Mouse (Mus musculus): Measurements from ENCODE around the gene Fam166a. TPM values are rescaled to one million over a fixed set of nuclear protein-coding genes. Genes with fewer than 3 reads are reported as not detected.

Fam166a gene
- 0.49 and 0.74 TPM in 2 replicates for total RNA-seq (2012; rRNA removed)

GRCm38 (mm10) chr2:25218445-25218844, at the start of gene Fam166a:
Gene Fam166a, plus strand, starts transcription at chr2:25218745.
- in situ Hi-C loops (cut with MboI; ENCODE audit: low sequenced_read_pairs in 2 of 2, unreplicated experiment in 2 of 2) = no loop called here
- H3K9ac ChIP-seq (ENCODE audit: insufficient read depth, low read depth, low read length, poor library complexity, severe bottlenecking) = no peak within 1 kb of the TSS
- no peak within 1 kb of the TSS for H3K27ac ChIP-seq (ENCODE audit: insufficient read depth, low read depth, low read length, poor library complexity, severe bottlenecking)
- peaks cover 3 to 18% of the 10 kb centered on the region in 2 experiments; a peak in 2 of 4 replicates for H3K4me1 ChIP-seq (ENCODE audit: control insufficient read depth in 2 of 2, insufficient read depth in 2 of 2, low read length in 2 of 2, poor library complexity in 1 of 2)
- peaks cover 19% of the 10 kb centered on the region for H3K36me3 ChIP-seq (ENCODE audit: control insufficient read depth, insufficient read depth, low read length, poor library complexity, severe bottlenecking)
- H3K4me3 ChIP-seq (ENCODE audit: insufficient read depth in 1 of 2, low read depth in 1 of 2, low read length in 2 of 2, poor library complexity in 1 of 2, severe bottlenecking in 1 of 2) = no peak within 1 kb of the TSS
- DNase-seq (ENCODE audit: low read depth, low spot score) = no peak
- no peaks in the 10 kb centered on the region for H3K9me3 ChIP-seq (ENCODE audit: control insufficient read depth, insufficient read depth, low read depth, low read length)
- TF ChIP-seq CHD2 (IDR thresholded peaks at IDR 0.05; ENCODE audit: low read depth, low read length) (no peak), MAFK (IDR thresholded peaks at IDR 0.05; ENCODE audit: insufficient read depth, low read depth, low read length) (no peak), ZC3H11A (IDR thresholded peaks at IDR 0.05; ENCODE audit: borderline replicate concordance, low read depth, low read length) (no peak), HCFC1 (IDR thresholded peaks at IDR 0.05; ENCODE audit: borderline replicate concordance, insufficient read depth, low read length) (no peak), ZNF384 (IDR thresholded peaks at IDR 0.05; ENCODE audit: low read depth, low read length) (no peak)

- in situ Hi-C loops (cut with MboI; ENCODE audit: low sequenced_read_pairs in 2 of 2, unreplicated experiment in 2 of 2) = no loop called here
- Histone ChIP-seq H3K4me1 (ENCODE audit: control insufficient read depth in 2 of 2, insufficient read depth in 2 of 2, low read length in 2 of 2, poor library complexity in 1 of 2) (peaks cover 6 to 21% of the 10 kb centered on the region in 2 experiments; a peak in 3 of 4 replicates), H3K27ac (ENCODE audit: insufficient read depth, low read depth, low read length, poor library complexity, severe bottlenecking) (no peak overlapping the region), H3K36me3 (ENCODE audit: control insufficient read depth, insufficient read depth, low read length, poor library complexity, severe bottlenecking) (no peaks in the 10 kb centered on the region), H3K9ac (ENCODE audit: insufficient read depth, low read depth, low read length, poor library complexity, severe bottlenecking) (no peak overlapping the region), H3K9me3 (ENCODE audit: control insufficient read depth, insufficient read depth, low read depth, low read length) (no peaks in the 10 kb centered on the region), H3K4me3 (ENCODE audit: insufficient read depth in 1 of 2, low read depth in 1 of 2, low read length in 2 of 2, poor library complexity in 1 of 2, severe bottlenecking in 1 of 2) (no peak overlapping the region)
- DNase-seq (ENCODE audit: low read depth, low spot score) = no peak
- TF ChIP-seq ZC3H11A (IDR thresholded peaks at IDR 0.05; ENCODE audit: borderline replicate concordance, low read depth, low read length) (no peak), ZNF384 (IDR thresholded peaks at IDR 0.05; ENCODE audit: low read depth, low read length) (no peak), HCFC1 (IDR thresholded peaks at IDR 0.05; ENCODE audit: borderline replicate concordance, insufficient read depth, low read length) (no peak), CHD2 (IDR thresholded peaks at IDR 0.05; ENCODE audit: low read depth, low read length) (no peak), MAFK (IDR thresholded peaks at IDR 0.05; ENCODE audit: insufficient read depth, low read depth, low read length) (no peak)
These were observed 48.8 kb upstream of the Fam166a start for GRCm38 (mm10) chr2:25169778-25170177.

- H3K9ac ChIP-seq (ENCODE audit: insufficient read depth, low read depth, low read length, poor library complexity, severe bottlenecking) = no peak overlapping the region
- no peak for TF ChIP-seq HCFC1 (IDR thresholded peaks at IDR 0.05; ENCODE audit: borderline replicate concordance, insufficient read depth, low read length)
- no peak for TF ChIP-seq MAFK (IDR thresholded peaks at IDR 0.05; ENCODE audit: insufficient read depth, low read depth, low read length)
- TF ChIP-seq ZC3H11A (IDR thresholded peaks at IDR 0.05; ENCODE audit: borderline replicate concordance, low read depth, low read length) = no peak
- no peak for TF ChIP-seq ZNF384 (IDR thresholded peaks at IDR 0.05; ENCODE audit: low read depth, low read length)
- TF ChIP-seq CHD2 (IDR thresholded peaks at IDR 0.05; ENCODE audit: low read depth, low read length) = no peak
- H3K9me3 ChIP-seq (ENCODE audit: control insufficient read depth, insufficient read depth, low read depth, low read length) = no peaks in the 10 kb centered on the region
- DNase-seq (ENCODE audit: low read depth, low spot score) = no peak
- H3K27ac ChIP-seq (ENCODE audit: insufficient read depth, low read depth, low read length, poor library complexity, severe bottlenecking) = no peak overlapping the region
- in situ Hi-C loops (cut with MboI; ENCODE audit: low sequenced_read_pairs in 2 of 2, unreplicated experiment in 2 of 2) = no loop called here
- H3K4me1 ChIP-seq (ENCODE audit: control insufficient read depth in 2 of 2, insufficient read depth in 2 of 2, low read length in 2 of 2, poor library complexity in 1 of 2) = peaks cover 6 to 21% of the 10 kb centered on the region in 2 experiments; a peak in 3 of 4 replicates
- H3K36me3 ChIP-seq (ENCODE audit: control insufficient read depth, insufficient read depth, low read length, poor library complexity, severe bottlenecking) = no peaks in the 10 kb centered on the region
- H3K4me3 ChIP-seq (ENCODE audit: insufficient read depth in 1 of 2, low read depth in 1 of 2, low read length in 2 of 2, poor library complexity in 1 of 2, severe bottlenecking in 1 of 2) = no peak overlapping the region
These were observed 48.0 kb upstream of the Fam166a start for GRCm38 (mm10) chr2:25170326-25171100.

- DNase-seq (ENCODE audit: low read depth, low spot score) = no peak
- H3K9me3 ChIP-seq (ENCODE audit: control insufficient read depth, insufficient read depth, low read depth, low read length) = no peaks in the 10 kb centered on the region
- no peaks in the 10 kb centered on the region for H3K36me3 ChIP-seq (ENCODE audit: control insufficient read depth, insufficient read depth, low read length, poor library complexity, severe bottlenecking)
- no peak overlapping the region for H3K9ac ChIP-seq (ENCODE audit: insufficient read depth, low read depth, low read length, poor library complexity, severe bottlenecking)
- no peak overlapping the region for H3K27ac ChIP-seq (ENCODE audit: insufficient read depth, low read depth, low read length, poor library complexity, severe bottlenecking)
- no peak overlapping the region for H3K4me3 ChIP-seq (ENCODE audit: insufficient read depth in 1 of 2, low read depth in 1 of 2, low read length in 2 of 2, poor library complexity in 1 of 2, severe bottlenecking in 1 of 2)
- peaks cover 6 to 21% of the 10 kb centered on the region in 2 experiments; a peak in 3 of 4 replicates for H3K4me1 ChIP-seq (ENCODE audit: control insufficient read depth in 2 of 2, insufficient read depth in 2 of 2, low read length in 2 of 2, poor library complexity in 1 of 2)
- no peak for TF ChIP-seq ZC3H11A (IDR thresholded peaks at IDR 0.05; ENCODE audit: borderline replicate concordance, low read depth, low read length)
- TF ChIP-seq CHD2 (IDR thresholded peaks at IDR 0.05; ENCODE audit: low read depth, low read length) = no peak
- in situ Hi-C loops (cut with MboI; ENCODE audit: low sequenced_read_pairs in 2 of 2, unreplicated experiment in 2 of 2) = no loop called here
These were observed 47.3 kb upstream of the Fam166a start for GRCm38 (mm10) chr2:25171101-25171768.

Data from ES-E14 (cell line).